Mouse (Mus musculus): ENCODE data around the gene Fbxo17.

The Fbxo17 gene

GRCm38 (mm10) chr7:28717726-28718125 is 1.1 kb downstream of the Fbxo17 start:
- in situ Hi-C loops (cut with MboI, MseI): no loop called here

GRCm38 (mm10) chr7:28719159-28719558 is 2.6 kb downstream of the Fbxo17 start:
- in situ Hi-C loops (cut with MboI, MseI): no loop called here

GRCm38 (mm10) chr7:28719650-28720049 is 3.0 kb downstream of the Fbxo17 start:
- in situ Hi-C loops (cut with MboI, MseI): no loop called here

GRCm38 (mm10) chr7:28720753-28721537 is 4.3 kb downstream of the Fbxo17 start:
- in situ Hi-C loops (cut with MboI, MseI): no loop called here

GRCm38 (mm10) chr7:28722079-28722478 is 5.5 kb downstream of the Fbxo17 start:
- in situ Hi-C loops (cut with MboI, MseI): no loop called here

- in situ Hi-C loops (cut with MboI, MseI): loop anchor here (5.0 kb wide), 1 partner anchor 117 kb away; no protein-coding TSS in a partner anchor
Observed at GRCm38 (mm10) chr7:28724613-28725012, 8.0 kb downstream of the Fbxo17 start.

- in situ Hi-C loops (cut with MboI, MseI): loop anchor here (5.0 kb wide), 1 partner anchor 119 kb away; no protein-coding TSS in a partner anchor
Observed at GRCm38 (mm10) chr7:28726600-28726999, 10.0 kb downstream of the Fbxo17 start.

GRCm38 (mm10) chr7:28727649-28728340 is 11.2 kb downstream of the Fbxo17 start:
- in situ Hi-C loops (cut with MboI, MseI): loop anchor here (5.0 kb wide), 1 partner anchor 120 kb away; no protein-coding TSS in a partner anchor

GRCm38 (mm10) chr7:28732341-28733142 is 15.9 kb downstream of the Fbxo17 start:
- in situ Hi-C loops (cut with MboI, MseI): no loop called here

- in situ Hi-C loops (cut with MboI, MseI): no loop called here
Observed at GRCm38 (mm10) chr7:28733211-28733610, 16.6 kb downstream of the Fbxo17 start.

- in situ Hi-C loops (cut with MboI, MseI): no loop called here
Observed at GRCm38 (mm10) chr7:28735701-28736100, 19.1 kb downstream of the Fbxo17 start.

- in situ Hi-C loops (cut with MboI, MseI): no loop called here
Observed at GRCm38 (mm10) chr7:28739829-28740228, 23.2 kb downstream of the Fbxo17 start.

GRCm38 (mm10) chr7:28740949-28741348 is 24.3 kb downstream of the Fbxo17 start:
- in situ Hi-C loops (cut with MboI, MseI): no loop called here

- in situ Hi-C loops (cut with MboI, MseI): no loop called here
Observed at GRCm38 (mm10) chr7:28741368-28741708, 24.7 kb downstream of the Fbxo17 start.

- in situ Hi-C loops (cut with MboI, MseI): no loop called here
Observed at GRCm38 (mm10) chr7:28741709-28742438, 25.3 kb downstream of the Fbxo17 start, which contains the start of the genes Mrps12 and Sars2. Gene Mrps12 (minus strand): TSS chr7:28741820. Gene Sars2 (plus strand): TSS chr7:28741992.

- in situ Hi-C loops (cut with MboI, MseI): no loop called here
Observed at GRCm38 (mm10) chr7:28749935-28750334, 33.3 kb downstream of the Fbxo17 start.

- in situ Hi-C loops (cut with MboI, MseI): no loop called here
Observed at GRCm38 (mm10) chr7:28756079-28756478, 39.5 kb downstream of the Fbxo17 start, which contains the start of gene Ccer2. Gene Ccer2 (plus strand): TSS chr7:28756174.

- in situ Hi-C loops (cut with MboI, MseI): no loop called here
Observed at GRCm38 (mm10) chr7:28758623-28759022, 42.0 kb downstream of the Fbxo17 start.

- in situ Hi-C loops (cut with MboI, MseI): loop anchor here (5.0 kb wide), 1 partner anchor 1780 kb away; no protein-coding TSS in a partner anchor
Observed at GRCm38 (mm10) chr7:28761907-28762306, 45.3 kb downstream of the Fbxo17 start.

- in situ Hi-C loops (cut with MboI, MseI): no loop called here
Observed at GRCm38 (mm10) chr7:28765211-28765610, 48.6 kb downstream of the Fbxo17 start.
